Mouse (Mus musculus): ENCODE results near the gene Gns. TPM values are rescaled to one million over a fixed set of nuclear protein-coding genes. Genes with fewer than 3 reads are reported as not detected.
"Not testable (repeated sequence)": the region's sequence is repeated elsewhere in the genome, so short reads cannot be mapped to it uniquely, and the experiment has no call there.

Gene Gns
- polyA plus RNA-seq (2015; fragmentation: Nextera tagmentation; extraction: Ambion mirVana): 33.9 and 36.9 TPM in 2 replicates

GRCm38 (mm10) chr10:121364801-121365564 lies at the start of gene Gns:
Gene Gns (plus strand): TSS chr10:121365090.
- under 1% methylated on average over 68 of the region's 72 CpGs for WGBS
- no peaks in the 10 kb centered on the region for H3K9me3 ChIP-seq
- H3K4me3 ChIP-seq (replicated peaks): peak within 1 kb of the TSS; percentile 93
- peaks cover 21% of the 10 kb centered on the region for H3K4me1 ChIP-seq (replicated peaks)
- peak; percentile 99 for ATAC-seq
- H3K27me3 ChIP-seq: no peaks in the 10 kb centered on the region
- peaks cover 8% of the 10 kb centered on the region for H3K36me3 ChIP-seq
- peak within 1 kb of the TSS; percentile 84 for H3K4me2 ChIP-seq (replicated peaks)
- peak within 1 kb of the TSS; percentile 80 for H3K27ac ChIP-seq
- H3K9ac ChIP-seq (replicated peaks): peak within 1 kb of the TSS; percentile 91

GRCm38 (mm10) chr10:121315321-121316283 lies 49.3 kb upstream of the Gns start:
- Histone ChIP-seq H3K27ac (peak overlapping the region; percentile 51; the same call in 1 of the 2 replicates), H3K4me1 (replicated peaks) (peaks cover 18% of the 10 kb centered on the region), H3K4me3 (replicated peaks) (no peak overlapping the region), H3K9ac (replicated peaks) (peak overlapping the region; percentile 46; the same call in 1 of the 2 replicates), H3K27me3 (peaks cover 26% of the 10 kb centered on the region), H3K9me3 (no peaks in the 10 kb centered on the region), H3K36me3 (no peaks in the 10 kb centered on the region), H3K4me2 (replicated peaks) (peak overlapping the region; percentile 36)
- no peak for ATAC-seq
- 22% methylated on average over 27 of the region's 27 CpGs for WGBS

- H3K36me3 ChIP-seq: no peaks in the 10 kb centered on the region
- H3K4me2 ChIP-seq (replicated peaks): no peak overlapping the region
- H3K27me3 ChIP-seq: peaks cover 26% of the 10 kb centered on the region
- no peak overlapping the region for H3K4me3 ChIP-seq (replicated peaks)
- WGBS: 87% methylated on average over 10 of the region's 10 CpGs
- H3K9me3 ChIP-seq: no peaks in the 10 kb centered on the region
- ATAC-seq: no peak
- peaks cover 16% of the 10 kb centered on the region for H3K4me1 ChIP-seq (replicated peaks)
- no peak overlapping the region for H3K27ac ChIP-seq
- no peak overlapping the region for H3K9ac ChIP-seq (replicated peaks)
Observed at GRCm38 (mm10) chr10:121316361-121316760, 48.5 kb upstream of the Gns start.

- no peak overlapping the region for H3K9ac ChIP-seq (replicated peaks)
- no peaks in the 10 kb centered on the region for H3K9me3 ChIP-seq
- no peak overlapping the region for H3K27ac ChIP-seq
- peaks cover 7% of the 10 kb centered on the region; the same call in 1 of the 2 replicates for H3K27me3 ChIP-seq
- no peak overlapping the region for H3K4me3 ChIP-seq (replicated peaks)
- no peak for ATAC-seq
- H3K4me1 ChIP-seq (replicated peaks): peaks cover 12% of the 10 kb centered on the region
- H3K36me3 ChIP-seq: no peaks in the 10 kb centered on the region
- WGBS: 81% methylated on average over 7 of the region's 7 CpGs
- no peak overlapping the region for H3K4me2 ChIP-seq (replicated peaks)
Observed at GRCm38 (mm10) chr10:121318397-121318950, 46.4 kb upstream of the Gns start.

GRCm38 (mm10) chr10:121323493-121323892 lies 41.4 kb upstream of the Gns start:
- Histone ChIP-seq H3K27me3 (no peaks in the 10 kb centered on the region), H3K36me3 (no peaks in the 10 kb centered on the region), H3K4me2 (replicated peaks) (no peak overlapping the region), H3K4me3 (replicated peaks) (no peak overlapping the region), H3K4me1 (replicated peaks) (no peaks in the 10 kb centered on the region), H3K9ac (replicated peaks) (no peak overlapping the region), H3K27ac (no peak overlapping the region), H3K9me3 (no peaks in the 10 kb centered on the region)
- no peak for ATAC-seq
- 84% methylated on average over 7 of the region's 7 CpGs for WGBS

- no peaks in the 10 kb centered on the region for H3K27me3 ChIP-seq
- ATAC-seq: no peak
Observed at GRCm38 (mm10) chr10:121326167-121326566, 38.7 kb upstream of the Gns start.

GRCm38 (mm10) chr10:121329586-121329985 lies 35.3 kb upstream of the Gns start:
- WGBS: 72% methylated on average over 4 of the region's 4 CpGs
- no peak overlapping the region for H3K27ac ChIP-seq
- H3K9ac ChIP-seq (replicated peaks): no peak overlapping the region
- H3K4me3 ChIP-seq (replicated peaks): no peak overlapping the region
- H3K4me2 ChIP-seq (replicated peaks): no peak overlapping the region
- no peaks in the 10 kb centered on the region for H3K36me3 ChIP-seq
- H3K27me3 ChIP-seq: no peaks in the 10 kb centered on the region
- no peaks in the 10 kb centered on the region for H3K4me1 ChIP-seq (replicated peaks)
- ATAC-seq: no peak
- 0 out of 2 replicates have a peak, but pooled peaks cover 2% of the 10 kb centered on the region for H3K9me3 ChIP-seq

More at GRCm38 (mm10) chr10:121326167-121326566, 38.7 kb upstream of the Gns start:
- Histone ChIP-seq H3K9me3 (no peaks in the 10 kb centered on the region), H3K36me3 (no peaks in the 10 kb centered on the region), H3K4me2 (replicated peaks) (no peak overlapping the region), H3K4me3 (replicated peaks) (no peak overlapping the region), H3K4me1 (replicated peaks) (no peaks in the 10 kb centered on the region), H3K9ac (replicated peaks) (no peak overlapping the region), H3K27ac (no peak overlapping the region)

- no peaks in the 10 kb centered on the region for H3K36me3 ChIP-seq
- WGBS: 12% methylated on average over 7 of the region's 7 CpGs
- H3K4me3 ChIP-seq (replicated peaks): no peak overlapping the region
- H3K4me1 ChIP-seq (replicated peaks): no peaks in the 10 kb centered on the region
- H3K27ac ChIP-seq: no peak overlapping the region
- H3K4me2 ChIP-seq (replicated peaks): no peak overlapping the region
- no peak overlapping the region for H3K9ac ChIP-seq (replicated peaks)
- 0 out of 2 replicates have a peak, but pooled peaks cover 2% of the 10 kb centered on the region for H3K9me3 ChIP-seq
- no peak for ATAC-seq
- no peaks in the 10 kb centered on the region for H3K27me3 ChIP-seq
Observed at GRCm38 (mm10) chr10:121330940-121331339, 34.0 kb upstream of the Gns start.

- Histone ChIP-seq H3K9ac (replicated peaks) (no peak overlapping the region), H3K4me2 (replicated peaks) (no peak overlapping the region), H3K4me1 (replicated peaks) (no peaks in the 10 kb centered on the region), H3K27me3 (no peaks in the 10 kb centered on the region), H3K4me3 (replicated peaks) (no peak overlapping the region), H3K27ac (no peak overlapping the region), H3K9me3 (peaks cover 10% of the 10 kb centered on the region; the same call in 1 of the 2 replicates), H3K36me3 (no peaks in the 10 kb centered on the region)
- ATAC-seq: no peak
- WGBS: 80% methylated on average over 3 of the region's 3 CpGs
Observed at GRCm38 (mm10) chr10:121334576-121334975, 30.3 kb upstream of the Gns start.

GRCm38 (mm10) chr10:121336536-121336935 lies 28.4 kb upstream of the Gns start:
- H3K27me3 ChIP-seq; H3K9ac ChIP-seq (replicated peaks); ATAC-seq; H3K4me2 ChIP-seq (replicated peaks); H3K9me3 ChIP-seq; H3K36me3 ChIP-seq; H3K4me3 ChIP-seq (replicated peaks); H3K27ac ChIP-seq: not testable (repeated sequence)
- H3K4me1 ChIP-seq (replicated peaks): peaks cover 17% of the 10 kb centered on the region
- 81% methylated on average over 14 of the region's 14 CpGs for WGBS

- H3K9ac ChIP-seq (replicated peaks): no peak overlapping the region
Observed at GRCm38 (mm10) chr10:121340754-121341593, 23.9 kb upstream of the Gns start.

More at GRCm38 (mm10) chr10:121340754-121341593, 23.9 kb upstream of the Gns start:
- H3K4me3 ChIP-seq (replicated peaks): no peak overlapping the region
- peak; percentile 94 for ATAC-seq
- 46% methylated on average over 11 of the region's 11 CpGs for WGBS
- peaks cover 8% of the 10 kb centered on the region; the same call in 1 of the 2 replicates for H3K9me3 ChIP-seq
- peak overlapping the region; percentile 14; the same call in 1 of the 2 replicates for H3K4me2 ChIP-seq (replicated peaks)
- peak overlapping the region; percentile 30; the same call in 1 of the 2 replicates for H3K27ac ChIP-seq
- peaks cover 17% of the 10 kb centered on the region for H3K4me1 ChIP-seq (replicated peaks)
- H3K36me3 ChIP-seq: no peaks in the 10 kb centered on the region
- no peaks in the 10 kb centered on the region for H3K27me3 ChIP-seq

All from midbrain, embryonic 13.5 days (tissue).